Mouse (Mus musculus) cortical plate, adult 2 months (tissue): Measurements from ENCODE around the gene Gm13287.
"Not testable (repeated sequence)": the region's sequence is repeated elsewhere in the genome, so short reads cannot be mapped to it uniquely, and the experiment has no call there.

Experiments
- CTCF ChIP-seq: fragments of 200-500 bp; IDR thresholded peaks from 2 replicates; pipeline ENCODE4 v1.5.1; 2011; ENCODE audit warnings: mild to moderate bottlenecking, control low read depth, low read length; ENCODE audit not compliant: insufficient read depth; ENCODE audit errors: extremely low read depth
- POLR2A ChIP-seq: fragments of 200-500 bp; IDR thresholded peaks from 2 replicates; pipeline ENCODE4 v1.6.1; 2011; ENCODE audit warnings: mild to moderate bottlenecking, low read length, control low read depth; ENCODE audit not compliant: insufficient read depth; ENCODE audit errors: extremely low read depth

GRCm38 (mm10) chr4:88756581-88757513, 46.2 kb upstream of the Gm13287 start:
- not testable (repeated sequence) for TF ChIP-seq CTCF, POLR2A
